Mouse (Mus musculus) T-helper 1 cell (primary cell): Measurements from ENCODE around the gene P2ry14.

Experiments
- in situ Hi-C: fragments of 300-600 bp; cut with MboI, MseI; formaldehyde crosslinking; loops from one replicate; pipeline ENCODE4 v1.15.1; 2025; ENCODE audit warnings: high pct_unique_total_duplicates

P2ry14 gene

GRCm38 (mm10) chr3:59153424-59153823 lies at the start of gene P2ry14:
Gene P2ry14, minus strand, starts transcription at chr3:59153618.
- in situ Hi-C loops, result no loop called here

DNA sequence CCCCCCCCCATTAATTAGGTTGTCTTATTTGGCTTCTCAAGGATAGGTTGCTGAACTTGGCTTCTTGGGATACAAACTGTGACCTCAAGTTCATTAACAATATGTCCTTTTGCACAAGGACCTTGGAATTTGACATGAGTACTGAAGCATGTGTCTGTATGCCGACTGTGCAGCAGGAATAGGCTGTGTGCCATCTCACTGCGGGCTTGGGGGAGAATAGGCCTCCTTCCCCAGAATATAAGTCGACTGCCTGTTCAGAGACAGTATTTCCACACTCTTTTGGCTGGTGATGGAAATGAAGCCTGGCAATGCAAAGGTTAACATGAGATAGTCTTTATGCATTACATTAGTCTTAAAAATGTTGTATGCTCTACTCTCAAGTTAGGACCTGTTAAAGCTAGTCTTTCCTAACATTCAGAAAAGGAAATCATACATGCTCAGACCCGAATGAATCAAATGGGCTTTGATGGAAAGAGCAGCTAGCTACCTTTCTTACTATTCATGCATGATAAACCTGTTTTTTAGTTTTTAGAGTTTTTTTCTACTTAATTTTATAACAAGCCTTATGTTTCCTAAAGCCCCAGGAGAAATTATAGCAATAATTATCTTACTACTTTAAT lies 44.0 kb upstream of the P2ry14 start:
- in situ Hi-C loops, result no loop called here

GRCm38 (mm10) chr3:59194938-59195337 lies 41.5 kb upstream of the P2ry14 start, which contains the start of gene Gpr87:
Gene Gpr87, minus strand, starts transcription at chr3:59195104.
- in situ Hi-C loops, result no loop called here

DNA sequence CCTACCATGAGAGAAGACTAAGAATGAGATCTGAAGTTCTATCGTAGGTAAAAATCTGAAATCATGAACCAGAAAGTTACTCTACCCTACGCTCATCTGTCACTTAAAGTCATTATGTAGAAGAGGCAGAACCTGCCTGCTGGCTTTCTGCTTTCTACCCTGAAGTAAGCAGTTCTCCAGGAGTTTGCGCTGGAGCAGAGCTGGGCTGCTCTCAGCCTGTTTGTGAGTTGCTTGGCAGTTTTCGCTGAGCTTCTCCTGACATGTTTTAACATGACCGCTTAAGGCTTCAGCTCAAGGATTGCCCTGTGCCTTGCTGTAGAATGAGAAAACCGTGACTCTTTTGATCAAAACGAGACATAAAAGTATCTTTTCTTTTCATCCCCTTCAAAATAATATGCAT lies 40.7 kb upstream of the P2ry14 start:
- in situ Hi-C loops, result no loop called here

GRCm38 (mm10) chr3:59191674-59192073 lies 38.3 kb upstream of the P2ry14 start:
- in situ Hi-C loops, result no loop called here

GRCm38 (mm10) chr3:59187336-59187735 lies 33.9 kb upstream of the P2ry14 start:
- in situ Hi-C loops, result no loop called here

GRCm38 (mm10) chr3:59185662-59186061 lies 32.2 kb upstream of the P2ry14 start:
- in situ Hi-C loops, result no loop called here

GRCm38 (mm10) chr3:59182129-59182528 lies 28.7 kb upstream of the P2ry14 start:
- in situ Hi-C loops, result no loop called here

- in situ Hi-C loops, result no loop called here
Observed at GRCm38 (mm10) chr3:59181134-59181533, 27.7 kb upstream of the P2ry14 start.

DNA sequence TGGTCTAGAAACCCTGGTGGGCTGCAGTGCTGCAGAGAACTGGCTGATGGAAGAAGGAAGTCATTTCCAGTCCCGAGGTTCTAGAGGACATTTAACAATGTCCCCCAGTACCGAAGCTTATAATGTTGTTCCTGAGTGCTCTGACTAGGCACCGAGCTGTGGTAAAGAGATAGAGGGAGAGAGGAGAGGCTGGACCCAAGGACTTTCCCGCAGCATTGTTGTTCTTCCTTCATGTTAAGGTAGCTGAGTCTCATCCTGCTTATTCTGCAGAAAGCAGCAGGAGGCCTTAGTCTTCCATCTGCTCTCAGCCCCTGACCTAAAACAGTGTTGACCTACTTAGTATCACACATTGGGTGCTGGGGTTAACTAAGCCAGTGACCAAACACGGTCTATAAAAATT lies 23.5 kb upstream of the P2ry14 start:
- in situ Hi-C loops, result loop anchor here (10.0 kb wide), 1 partner anchor 372 kb away; no protein-coding TSS in a partner anchor

GRCm38 (mm10) chr3:59175234-59175633 lies 21.8 kb upstream of the P2ry14 start:
- in situ Hi-C loops, result loop anchor here (10.0 kb wide), 1 partner anchor 370 kb away; no protein-coding TSS in a partner anchor

- in situ Hi-C loops, result loop anchor here (5.0 to 10.0 kb wide), 3 partner anchors 92 to 573 kb away; no protein-coding TSS in a partner anchor
Observed at GRCm38 (mm10) chr3:59174426-59175154, 21.2 kb upstream of the P2ry14 start.

- in situ Hi-C loops, result loop anchor here (5.0 to 10.0 kb wide), 3 partner anchors 88 to 577 kb away; no protein-coding TSS in a partner anchor
Observed at GRCm38 (mm10) chr3:59169921-59170627, 16.7 kb upstream of the P2ry14 start.

GRCm38 (mm10) chr3:59169215-59169614 lies 15.8 kb upstream of the P2ry14 start:
- in situ Hi-C loops, result no loop called here

DNA sequence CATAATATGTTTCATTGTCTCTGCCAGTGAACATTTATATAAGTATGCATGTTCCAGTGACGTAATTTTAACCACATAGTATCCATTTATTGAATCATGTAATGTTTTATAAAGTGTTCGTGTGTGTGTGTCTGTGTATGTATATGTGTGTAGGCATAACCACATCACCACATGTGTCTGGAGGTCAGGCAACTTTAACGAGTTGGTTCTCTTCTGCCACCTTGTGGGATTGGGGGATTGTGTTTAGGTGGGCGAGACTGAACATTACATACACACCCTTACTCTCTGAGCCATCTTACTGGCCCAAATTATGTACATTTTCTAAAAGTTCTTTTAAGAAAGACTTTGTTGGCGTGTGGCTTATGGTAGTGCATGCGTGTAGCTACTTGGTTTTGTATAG lies 15.1 kb upstream of the P2ry14 start:
- in situ Hi-C loops, result no loop called here

GRCm38 (mm10) chr3:59167417-59168054 lies 14.1 kb upstream of the P2ry14 start:
- in situ Hi-C loops, result no loop called here

- in situ Hi-C loops, result no loop called here
Observed at GRCm38 (mm10) chr3:59160465-59160864, 7.0 kb upstream of the P2ry14 start.

- in situ Hi-C loops, result no loop called here
Observed at GRCm38 (mm10) chr3:59157048-59157447, 3.6 kb upstream of the P2ry14 start.

- in situ Hi-C loops, result no loop called here
Observed at GRCm38 (mm10) chr3:59155404-59155803, 2.0 kb upstream of the P2ry14 start.

DNA sequence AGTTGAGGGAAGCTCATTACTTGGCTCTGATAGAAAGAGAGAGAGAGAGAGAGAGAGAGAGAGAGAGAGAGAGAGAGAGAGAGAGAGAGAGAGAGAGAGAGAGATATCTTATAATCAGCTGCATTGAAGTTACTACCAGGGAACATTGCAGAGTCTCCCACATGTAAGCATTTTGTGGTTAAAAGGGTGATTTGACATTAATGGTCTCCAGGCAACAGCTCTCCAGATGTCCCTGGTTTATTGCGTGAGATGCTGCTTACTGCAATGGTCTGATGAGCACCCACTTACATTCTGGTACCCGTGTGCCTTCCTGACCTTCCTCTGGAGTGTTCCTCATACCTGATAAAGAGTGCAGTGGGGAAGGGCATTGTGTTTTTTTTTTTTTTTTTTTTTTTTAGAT lies 1.5 kb upstream of the P2ry14 start:
- in situ Hi-C loops, result no loop called here

GRCm38 (mm10) chr3:59150624-59151023 lies 2.8 kb downstream of the P2ry14 start:
- in situ Hi-C loops, result no loop called here

GRCm38 (mm10) chr3:59149646-59150045 lies 3.8 kb downstream of the P2ry14 start:
- in situ Hi-C loops, result no loop called here
